Mouse (Mus musculus): Measurements from ENCODE around the gene Gm5678.

DNA sequence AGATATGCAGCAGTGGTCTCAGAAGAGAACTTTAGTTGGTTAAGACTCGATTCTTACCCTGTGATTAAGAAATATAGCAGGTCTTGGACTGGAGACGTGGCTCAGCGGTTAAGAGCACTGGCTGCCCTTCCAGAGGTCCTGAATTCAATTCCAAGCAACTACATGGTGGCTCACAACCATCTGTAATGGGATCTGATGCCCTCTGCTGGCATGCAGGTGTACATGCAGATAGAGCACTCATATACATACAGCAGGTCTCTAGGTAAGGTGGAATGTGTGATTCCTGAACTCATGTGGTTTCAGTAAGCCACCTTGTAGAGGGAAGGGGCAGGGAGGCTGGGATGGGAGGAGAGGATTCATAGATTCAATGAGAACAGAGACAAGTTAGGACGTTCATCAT, 50.3 kb downstream of the Gm5678 start:
- TF ChIP-seq EP300 (optimal IDR thresholded peaks at IDR 0.05) (no peak), CTCF (IDR thresholded peaks at IDR 0.05; ENCODE audit: low read depth) (peak; percentile 58)
